Mouse (Mus musculus) activated CD4-positive, CD25-positive, alpha-beta regulatory T cell, adult 4 months (primary cell): Measurements from ENCODE around the gene Olfr281. TPM values are rescaled to one million over a fixed set of nuclear protein-coding genes. Genes with fewer than 3 reads are reported as not detected.
"Not testable (repeated sequence)": the region's sequence is repeated elsewhere in the genome, so short reads cannot be mapped to it uniquely, and the experiment has no call there.

Experiments used
- ATAC-seq: one replicate; pipeline ENCODE4 v1.8.0; 2017
- polyA plus RNA-seq, 2 experiments: library from polyadenylated mRNA; unstranded; fragments of 100-300 nt; shearing (Covaris generic); gene quantifications; one replicate each; pipeline ENCODE4 v1.2.1; 2017

The Olfr281 gene
- polyA plus RNA-seq: not detected

DNA sequence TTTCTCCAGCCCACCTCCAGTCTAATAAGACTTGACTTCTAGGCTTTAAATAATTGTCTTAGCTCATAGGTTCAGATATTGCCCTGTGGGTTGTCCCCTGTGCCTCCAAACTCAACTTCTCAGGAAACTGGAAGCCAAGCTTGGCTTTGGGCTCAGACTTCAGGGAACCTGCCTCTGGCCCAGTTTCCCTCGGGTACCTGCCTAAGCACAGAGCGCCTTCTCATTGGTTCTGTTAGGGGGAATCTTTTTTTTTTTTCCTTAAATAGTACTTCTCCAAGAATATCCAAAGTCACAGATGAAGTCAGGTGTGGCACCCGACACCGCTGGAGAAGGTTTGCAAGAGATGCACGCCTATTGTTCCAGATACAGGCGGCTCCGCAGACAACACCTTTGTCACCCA is at the start of gene Olfr281:
TSS of gene Olfr281 (plus strand) at position 301 of the 400 bp plus-strand sequence.
- ATAC-seq: no peak

DNA sequence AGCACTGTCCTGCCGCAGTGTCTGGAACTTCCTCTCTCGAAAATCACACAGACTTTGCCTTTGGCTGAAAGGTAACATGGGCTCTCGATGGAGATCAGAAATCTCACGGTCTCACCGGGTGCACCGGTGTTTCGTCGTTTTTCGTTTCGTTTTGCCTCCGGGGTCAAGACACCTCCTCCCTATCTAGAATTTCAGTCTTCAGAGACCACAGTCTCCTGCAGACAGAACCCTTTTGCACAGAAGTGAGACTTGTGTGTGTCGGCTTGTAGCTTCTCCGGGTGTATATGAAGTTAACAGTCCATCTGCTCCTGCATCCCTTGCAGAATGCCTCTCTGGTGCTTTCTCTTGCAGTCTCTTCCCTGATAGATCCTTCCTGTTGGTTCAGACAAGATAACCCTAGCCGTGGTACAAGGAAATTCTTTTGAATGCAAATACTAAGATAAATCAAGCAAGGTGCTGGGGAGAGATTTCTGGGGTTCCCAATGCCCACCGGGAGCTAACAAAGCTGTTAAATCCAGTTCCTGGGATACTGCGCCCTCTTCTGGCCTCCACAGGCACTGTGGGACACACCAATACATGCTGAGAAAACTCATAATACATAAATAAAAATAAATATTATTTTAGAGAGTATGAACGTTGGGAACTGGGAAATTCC is 43.9 kb upstream of the Olfr281 start:
- ATAC-seq: no peak

DNA sequence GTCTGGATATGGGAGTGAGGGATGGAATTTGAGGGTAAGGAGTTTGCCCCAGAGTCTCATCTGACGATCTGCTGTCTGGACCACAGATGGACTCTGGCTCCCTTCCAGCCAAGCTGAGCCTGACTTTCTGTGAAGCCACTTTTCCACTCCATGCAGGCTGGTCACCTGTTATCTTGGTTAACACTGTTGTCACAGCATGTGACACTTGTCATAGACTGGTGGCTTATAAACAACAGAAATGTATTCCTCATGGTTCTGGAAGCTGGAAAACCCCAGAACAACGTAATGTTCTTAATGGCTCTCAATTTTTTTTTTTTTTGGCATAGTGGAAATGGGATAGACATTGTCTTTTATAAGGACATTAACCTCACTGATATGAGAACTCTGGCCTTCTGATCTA is 42.8 kb upstream of the Olfr281 start:
- no peak for ATAC-seq

DNA sequence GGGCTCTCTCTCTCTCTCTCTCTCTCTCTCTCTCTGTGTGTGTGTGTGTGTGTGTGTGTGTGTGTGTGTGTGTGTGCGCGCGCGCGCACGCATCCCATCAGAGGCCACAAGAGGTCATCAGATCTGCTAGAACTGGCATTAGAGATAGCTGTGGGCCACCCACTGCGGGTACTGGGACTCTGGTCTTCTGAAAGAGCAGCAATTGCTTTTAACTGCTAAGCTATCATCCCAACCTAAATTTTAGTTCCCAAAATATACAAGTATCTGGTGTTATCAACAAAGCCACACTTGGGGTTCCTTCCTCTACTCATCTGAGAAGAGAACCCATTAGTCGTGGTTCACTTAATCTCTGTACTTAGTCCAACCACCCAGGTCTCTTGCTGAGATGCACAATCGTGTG is 42.1 kb upstream of the Olfr281 start:
- no peak for ATAC-seq

DNA sequence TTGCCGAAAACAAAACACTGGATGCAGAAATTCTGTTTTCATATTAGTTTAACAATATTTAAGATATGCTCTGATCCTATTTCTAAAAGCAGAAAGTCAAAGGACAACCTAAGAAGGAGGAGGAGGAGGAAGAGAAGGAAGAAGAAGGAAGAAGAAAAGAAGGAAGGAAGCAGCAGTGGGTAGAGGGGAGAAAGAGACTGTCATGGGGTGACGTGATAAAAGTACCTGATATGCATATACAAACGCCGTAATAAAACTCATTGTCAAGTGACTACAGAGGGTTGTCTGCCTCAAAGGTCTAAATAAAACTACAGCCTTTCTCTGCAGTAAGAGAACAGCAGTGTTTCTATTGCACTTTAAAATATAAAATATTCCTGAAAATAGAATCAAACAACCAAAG is 36.4 kb upstream of the Olfr281 start:
- no peak for ATAC-seq

DNA sequence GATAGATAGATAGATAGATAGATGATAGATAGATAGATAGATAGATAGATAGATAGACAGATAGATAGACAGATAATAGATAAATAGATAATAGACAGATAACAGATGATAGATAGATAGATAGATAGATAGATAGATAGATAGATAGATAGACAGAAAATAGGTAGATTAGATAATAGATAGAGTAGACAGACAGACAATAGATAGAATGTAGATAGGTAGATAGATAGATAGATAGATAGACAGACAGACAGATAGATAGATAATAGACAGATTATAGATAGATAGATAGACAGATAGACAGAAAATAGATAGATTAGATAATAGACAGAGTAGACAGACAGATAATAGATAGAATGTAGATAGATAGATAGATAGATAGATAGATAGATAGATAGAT is 35.6 kb upstream of the Olfr281 start:
- not testable (repeated sequence) for ATAC-seq

DNA sequence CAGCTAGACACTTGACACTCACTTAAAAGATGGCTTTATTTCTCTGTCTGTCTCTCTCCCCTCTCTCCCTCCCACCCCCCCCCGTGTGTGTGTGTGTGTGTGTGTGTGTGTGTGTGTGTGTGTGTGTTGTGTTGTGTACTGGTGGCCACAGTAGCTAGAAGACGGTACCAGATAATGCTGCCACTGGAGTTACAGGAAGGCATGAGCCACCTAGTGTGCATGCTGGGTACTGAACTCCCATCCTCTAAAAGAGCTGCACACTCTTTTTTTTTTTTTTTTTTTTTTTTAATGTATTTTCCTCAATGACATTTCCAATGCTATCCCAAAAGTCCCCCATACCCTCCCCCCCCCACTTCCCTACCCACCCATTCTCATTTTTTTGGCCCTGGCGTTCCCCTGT is 35.1 kb upstream of the Olfr281 start:
- ATAC-seq: not testable (repeated sequence)

DNA sequence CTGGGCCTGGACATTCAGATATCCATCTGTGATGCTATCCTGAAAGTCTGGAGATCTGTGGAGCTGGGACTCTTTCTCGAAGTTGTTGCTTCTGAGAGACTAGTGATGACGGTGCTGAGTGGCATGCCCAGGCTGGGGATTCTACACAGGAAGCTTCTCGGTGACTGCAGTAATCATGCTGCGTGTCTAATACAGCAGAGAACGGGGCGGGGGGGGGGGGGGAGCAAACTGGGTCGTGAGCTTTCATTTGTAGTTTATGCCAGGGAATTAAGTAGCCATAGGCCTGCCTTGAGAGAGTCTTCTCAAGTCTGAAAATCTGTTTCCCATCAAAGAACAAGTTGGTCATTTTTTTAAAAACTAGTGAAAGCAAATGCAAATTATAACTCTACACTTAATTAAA is 34.3 kb upstream of the Olfr281 start:
- no peak for ATAC-seq

DNA sequence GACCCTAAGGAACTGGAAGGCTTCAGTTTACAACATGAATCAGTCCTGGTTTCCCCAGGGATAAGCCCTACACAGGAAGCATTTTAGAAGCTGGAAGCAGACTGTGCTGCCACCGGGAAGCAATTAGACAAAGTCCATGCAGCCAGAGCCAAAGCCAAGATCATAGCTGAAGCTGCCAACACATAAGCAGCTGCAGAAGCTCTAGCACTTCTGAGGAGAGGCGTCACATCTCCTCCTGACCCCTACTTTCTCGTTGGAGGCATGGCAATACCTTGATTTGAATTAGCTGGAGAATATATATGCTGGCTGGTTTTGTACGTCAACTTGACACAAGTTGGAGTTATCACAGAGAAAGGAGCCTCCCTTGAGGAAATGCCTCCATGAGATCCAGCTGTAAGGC is 31.5 kb upstream of the Olfr281 start:
- no peak for ATAC-seq

DNA sequence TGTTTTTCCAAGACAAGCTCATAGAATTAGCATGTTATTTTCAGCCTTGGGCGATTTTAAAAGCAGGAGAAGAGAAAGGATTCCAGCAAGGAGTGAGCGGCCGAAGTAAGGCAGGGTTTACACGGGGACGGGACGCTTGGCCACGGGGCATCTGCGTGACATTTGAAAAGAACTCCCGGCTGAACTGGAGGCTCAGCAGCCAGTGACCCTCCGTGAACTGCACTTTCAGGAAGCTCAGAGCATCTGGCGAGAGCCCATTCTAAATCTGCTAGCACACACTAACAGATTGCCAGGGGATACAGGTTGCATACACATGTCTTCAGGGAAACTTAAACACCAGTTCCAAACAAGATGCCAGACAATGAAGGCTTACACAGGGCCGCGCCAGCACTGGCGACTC is 28.1 kb upstream of the Olfr281 start:
- ATAC-seq: no peak

DNA sequence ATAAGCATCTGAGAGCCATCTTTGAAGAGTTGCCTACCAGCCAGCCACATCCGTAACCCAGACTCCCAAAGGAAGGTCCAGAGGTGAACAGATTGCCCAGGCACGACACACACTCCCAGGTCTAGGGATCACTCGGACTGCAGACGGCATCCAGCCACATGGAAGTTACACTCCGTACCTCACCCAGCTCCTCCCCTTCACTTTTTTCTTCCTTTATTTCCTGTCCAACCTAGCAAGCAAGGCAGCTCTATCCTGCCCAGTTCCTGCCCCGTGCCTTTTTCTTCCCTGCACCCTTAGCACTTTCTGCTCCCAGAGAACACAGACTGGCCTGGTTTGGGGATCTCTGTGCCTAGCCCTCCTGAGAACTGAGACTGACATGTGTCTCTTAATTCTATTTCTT is 27.6 kb upstream of the Olfr281 start:
- ATAC-seq: no peak

DNA sequence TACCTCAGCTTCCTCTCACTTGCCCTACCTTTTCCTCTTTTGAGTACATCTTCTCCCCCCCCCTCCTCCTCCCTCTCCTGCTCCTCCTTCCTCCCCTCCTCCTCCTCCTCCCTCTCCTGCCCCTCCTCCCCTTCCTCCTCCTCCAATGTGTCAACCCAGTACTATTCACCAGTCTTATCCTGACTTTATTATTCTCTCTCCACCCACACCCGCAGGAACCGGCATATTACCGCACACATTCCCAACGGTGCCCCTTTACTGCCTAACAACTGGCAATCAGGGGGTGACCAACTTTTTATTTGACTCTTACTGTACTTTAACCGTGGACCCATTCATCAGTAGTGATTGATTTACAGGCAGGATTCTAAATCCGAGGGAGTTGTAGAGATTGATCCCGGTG is 27.2 kb upstream of the Olfr281 start:
- no peak for ATAC-seq

DNA sequence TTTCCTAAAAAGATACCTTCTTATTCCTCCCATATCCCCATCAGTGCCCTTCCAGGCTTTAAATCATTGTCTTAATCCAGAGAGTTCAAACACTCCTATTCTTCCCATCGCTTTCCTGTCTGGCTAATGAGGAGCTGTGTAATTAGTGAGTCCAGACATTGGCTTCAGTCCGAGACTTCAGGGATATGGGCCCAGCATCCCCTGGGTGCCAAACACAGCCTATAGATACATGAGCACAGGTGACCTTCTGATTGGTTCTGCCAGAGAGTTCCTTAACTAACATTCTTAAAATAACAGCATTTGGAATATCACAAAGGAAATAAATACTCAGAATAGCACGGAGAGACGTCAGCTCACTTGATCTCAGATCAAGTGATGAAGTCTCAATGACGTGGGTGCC is 21.5 kb upstream of the Olfr281 start, which contains the start of gene Olfr282:
TSS of gene Olfr282 (plus strand) at position 301 of the 400 bp plus-strand sequence.
- ATAC-seq: not testable (repeated sequence)

DNA sequence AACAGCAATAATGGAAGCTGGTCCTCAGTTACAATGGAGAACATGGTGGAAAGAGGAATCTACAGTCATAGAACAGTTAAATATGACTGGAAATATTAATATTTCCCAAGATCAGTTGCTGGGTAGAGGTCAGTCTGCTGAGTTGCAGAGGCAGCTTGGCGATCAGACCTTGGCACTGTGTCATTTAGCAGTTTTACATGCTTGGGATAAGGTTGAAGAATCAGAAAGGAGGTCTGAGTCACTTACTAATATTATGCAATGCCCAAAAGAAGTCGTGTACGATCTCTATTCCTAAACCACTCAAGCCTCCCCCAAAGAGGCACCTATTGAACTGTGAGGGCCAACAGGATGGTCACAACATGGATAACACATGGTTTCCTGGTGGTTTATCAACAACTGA is 7.8 kb upstream of the Olfr281 start:
- no peak for ATAC-seq

DNA sequence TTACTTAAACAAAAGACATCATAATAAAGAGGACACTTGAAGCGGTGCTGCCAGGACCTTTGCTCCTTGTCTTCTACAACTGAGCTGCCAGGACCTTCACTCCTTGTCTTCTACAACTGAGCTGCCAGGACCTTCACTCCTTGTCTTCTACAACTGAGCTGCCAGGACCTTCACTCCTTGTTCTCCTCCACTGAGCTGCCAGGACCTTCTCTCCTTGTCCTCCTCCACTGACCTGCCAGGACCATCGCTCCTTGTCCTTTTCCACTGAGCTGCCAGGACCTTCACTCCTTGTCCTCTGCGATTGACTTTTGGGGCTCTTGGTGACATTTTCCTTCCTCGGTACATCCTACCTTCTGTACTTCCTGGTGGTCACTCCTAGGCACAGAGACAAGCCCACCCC is 3.9 kb upstream of the Olfr281 start:
- no peak for ATAC-seq

DNA sequence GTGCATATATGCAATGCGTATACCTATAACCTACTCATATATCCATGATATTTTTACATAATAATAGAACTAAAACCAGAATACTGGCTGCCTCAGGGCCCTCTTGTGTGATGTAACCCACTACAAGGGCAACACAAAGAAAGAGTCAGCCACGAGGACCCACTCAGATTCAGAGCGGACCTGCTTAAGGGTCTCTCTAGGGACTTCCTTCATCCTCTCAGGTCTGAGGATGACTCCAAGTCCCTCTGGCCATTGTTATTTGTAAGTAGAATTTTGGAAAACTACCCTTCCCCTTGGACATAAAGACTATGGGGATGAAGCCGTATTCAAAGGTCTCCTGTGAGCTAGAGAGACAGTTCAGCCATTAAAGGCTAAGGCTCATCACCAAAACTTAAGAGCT is 17.2 kb downstream of the Olfr281 start, which contains the start of gene OR5BS1P:
TSS of gene OR5BS1P (plus strand) at position 301 of the 400 bp plus-strand sequence.
- ATAC-seq: no peak

DNA sequence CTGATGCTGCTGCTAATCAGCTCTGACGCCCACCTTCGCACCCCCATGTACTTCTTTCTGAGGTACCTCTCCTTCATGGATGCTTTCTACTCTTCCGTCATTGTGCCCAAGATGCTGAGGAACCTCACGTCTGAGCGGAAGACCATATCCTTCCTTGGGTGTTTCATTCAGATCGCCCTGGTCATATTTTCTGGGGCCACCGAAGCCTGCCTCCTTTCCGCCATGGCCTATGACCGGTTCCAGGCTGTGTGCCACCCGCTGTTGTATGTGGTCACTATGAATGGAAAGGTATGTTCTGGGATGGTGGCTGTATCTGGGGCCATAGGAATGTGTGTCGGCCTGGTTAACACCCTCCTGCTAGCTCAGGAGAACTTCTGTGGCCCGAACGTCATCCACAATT is 19.2 kb downstream of the Olfr281 start:
- ATAC-seq: no peak

DNA sequence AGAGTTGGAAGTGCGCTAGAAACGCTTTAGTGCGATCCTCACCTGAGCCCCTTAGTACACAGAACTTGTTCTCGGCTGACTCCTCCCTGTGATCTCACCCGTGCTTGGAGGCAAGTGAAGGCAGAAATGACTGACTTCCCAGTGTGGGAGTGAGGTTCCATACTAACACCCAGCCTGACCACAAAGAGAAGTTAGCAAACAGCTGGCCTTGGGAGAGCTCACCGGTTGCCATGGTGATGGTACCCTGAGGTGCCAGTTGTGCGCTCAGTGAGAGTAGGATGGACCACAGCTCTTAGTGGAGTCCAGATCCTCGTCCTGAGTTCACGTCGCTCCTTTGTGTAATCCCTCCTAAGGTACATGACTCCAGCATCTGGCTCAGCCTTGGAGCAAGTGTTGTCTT is 22.6 kb downstream of the Olfr281 start:
- ATAC-seq: no peak

DNA sequence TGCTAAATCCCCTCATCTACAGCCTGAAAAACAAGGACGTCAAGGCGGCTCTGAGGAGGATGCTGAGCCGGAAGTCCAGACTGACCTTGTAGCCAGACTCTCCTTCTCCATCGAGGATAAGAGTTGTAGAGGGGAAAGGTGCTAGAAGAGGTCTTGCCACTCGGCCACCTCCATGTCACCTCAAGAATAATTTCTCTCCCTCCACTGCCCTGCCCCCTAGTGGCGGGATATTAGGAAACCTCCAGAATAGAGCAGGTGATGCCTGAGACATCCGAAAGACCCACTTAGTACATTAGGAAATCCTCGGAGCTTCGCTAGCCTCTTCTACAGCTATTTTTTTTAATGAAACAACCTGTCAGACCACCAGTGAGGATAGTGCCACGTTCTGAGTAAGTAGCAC is 23.0 kb downstream of the Olfr281 start:
- no peak for ATAC-seq

DNA sequence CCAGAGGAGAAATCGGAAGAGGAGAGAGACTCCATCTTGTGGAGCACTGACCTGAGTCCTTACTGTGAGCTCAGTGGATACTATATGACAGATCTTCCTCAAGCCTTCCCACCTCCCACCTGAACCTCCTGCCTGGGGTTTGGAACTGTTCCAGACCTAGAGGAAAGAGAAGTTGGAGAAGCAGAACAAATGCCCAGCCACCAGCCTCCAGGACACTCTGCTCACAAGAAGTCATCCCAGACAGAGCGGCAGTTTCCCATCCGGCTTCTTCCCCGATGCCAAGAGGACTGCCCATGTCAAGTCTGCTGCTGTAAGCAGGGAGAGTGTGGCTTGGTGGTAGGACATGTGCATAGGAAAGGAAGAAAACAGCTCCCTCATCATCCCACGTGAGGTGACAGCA is 23.9 kb downstream of the Olfr281 start:
- no peak for ATAC-seq

DNA sequence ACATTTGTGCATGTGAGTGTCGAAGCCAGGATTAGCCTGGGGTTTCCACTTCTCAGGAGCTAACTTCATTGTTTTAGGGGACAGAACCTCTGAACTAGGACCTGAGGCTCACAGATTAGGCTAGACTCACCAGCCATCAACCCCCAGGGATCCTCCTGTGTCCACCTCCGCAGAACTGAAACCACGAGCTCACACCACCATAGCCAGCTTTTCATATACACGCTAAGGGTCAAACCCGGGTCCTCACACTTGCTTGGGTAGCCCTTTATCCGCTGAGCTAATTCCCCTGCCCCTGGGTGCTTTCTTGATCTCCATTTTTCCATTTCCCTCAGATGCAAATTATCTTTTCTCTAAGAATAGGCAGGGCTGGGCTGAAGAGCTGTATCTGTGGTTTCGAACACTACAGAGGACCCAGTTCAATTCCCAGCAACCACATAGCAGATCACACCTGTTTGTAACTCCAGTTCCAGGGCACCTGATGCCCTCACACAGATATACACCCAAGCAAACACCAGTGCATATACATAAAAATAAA is 27.2 kb downstream of the Olfr281 start:
- no peak for ATAC-seq

DNA sequence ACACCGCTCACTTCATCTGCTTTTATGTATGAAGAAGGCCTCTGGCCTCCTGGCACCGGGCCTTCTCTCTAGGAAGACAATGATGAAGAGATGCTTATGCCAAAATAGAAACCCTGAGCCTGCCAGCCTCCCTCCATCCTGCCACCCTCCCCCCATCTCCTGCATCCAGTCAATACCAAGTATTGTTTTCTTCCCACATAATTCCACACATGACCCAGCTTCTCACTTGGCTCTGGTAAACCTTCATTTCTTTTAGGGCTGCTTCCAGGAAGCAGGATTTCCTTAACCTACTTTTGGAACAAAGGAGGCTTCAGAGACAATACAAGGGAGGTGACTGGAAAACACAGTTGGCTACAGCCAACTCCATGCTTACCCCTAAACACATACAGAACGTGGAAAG is 30.3 kb downstream of the Olfr281 start, which contains the start of gene Lalba:
TSS of gene Lalba (minus strand) at position 21 of the 400 bp plus-strand sequence.
- ATAC-seq: no peak

DNA sequence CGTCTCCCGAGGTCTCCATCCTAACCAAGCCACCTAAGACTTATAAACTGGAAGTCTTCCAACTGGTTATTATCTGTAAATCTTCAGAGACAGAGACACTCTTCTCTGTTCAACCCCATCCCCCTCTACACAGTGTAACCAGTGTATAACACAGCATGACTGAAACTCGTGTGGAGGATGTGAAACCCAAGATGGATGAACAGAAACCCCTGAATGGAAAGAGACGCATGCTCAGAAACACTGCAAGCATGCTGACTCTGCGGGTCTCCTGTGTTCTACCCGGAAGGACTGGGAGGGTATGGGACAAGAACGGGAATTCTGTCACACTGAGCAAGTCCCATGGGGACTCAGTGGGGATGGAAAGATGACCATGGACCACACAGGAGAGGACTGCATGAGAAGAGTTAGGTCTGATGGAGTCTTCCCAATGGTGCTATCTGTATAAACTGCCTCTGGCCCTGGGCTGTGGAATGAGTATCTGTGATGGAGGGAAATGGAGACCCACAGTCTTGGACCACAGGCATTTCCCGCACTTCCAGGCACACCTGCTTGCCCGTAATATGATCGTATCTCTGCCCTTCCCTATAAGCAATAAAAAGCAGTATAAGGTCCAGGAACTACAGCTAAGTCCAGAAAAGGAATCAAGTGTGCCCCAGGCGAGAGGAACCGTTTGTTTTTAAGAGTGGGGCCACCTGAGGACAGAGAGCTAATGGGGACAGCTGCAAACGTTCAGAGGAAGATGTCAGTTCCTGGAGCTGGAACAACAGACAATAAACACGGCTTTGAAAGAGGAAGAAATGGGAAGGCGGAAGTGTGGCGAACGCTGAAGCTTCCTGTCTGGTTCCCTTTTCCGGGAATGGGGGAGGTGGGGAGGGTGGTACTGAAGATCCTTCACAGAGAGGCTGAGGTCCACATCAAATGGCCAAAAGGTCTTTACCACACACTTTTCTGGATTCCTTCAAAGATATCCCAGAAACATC is 31.8 kb downstream of the Olfr281 start:
- no peak for ATAC-seq
